Mouse (Mus musculus) spleen, adult 2 months (tissue): ENCODE results near the gene 2310033P09Rik. TPM values are rescaled to one million over a fixed set of nuclear protein-coding genes. Genes with fewer than 3 reads are reported as not detected.

Source experiments
- DNase-seq, 2 experiments: peaks; one replicate each; pipeline versions ENCODE4 v3.0.0 to v3.0.0-alpha.2; 2012 to 2021; ENCODE audit warnings: low spot score in 2 of 2, low read depth in 1 of 2
- H3K27ac ChIP-seq: fragments of 200-500 bp; 2 replicates; pipeline ENCODE4 v1.5.1; 2012; ENCODE audit warnings: low read length, inconsistent platforms; ENCODE audit not compliant: insufficient read depth
- H3K27me3 ChIP-seq: fragments of 200-500 bp; 2 replicates; pipeline ENCODE4 v1.6.1; 2012; ENCODE audit warnings: mild to moderate bottlenecking, moderate library complexity, low read length, inconsistent platforms; ENCODE audit not compliant: control insufficient read depth, insufficient read depth
- H3K36me3 ChIP-seq: fragments of 200-500 bp; 2 replicates; pipeline ENCODE4 v1.6.1; 2012; ENCODE audit warnings: mild to moderate bottlenecking, low read length, inconsistent platforms; ENCODE audit not compliant: control insufficient read depth, insufficient read depth
- H3K4me1 ChIP-seq: fragments of 200-500 bp; 2 replicates; pipeline ENCODE4 v1.6.1; 2011; ENCODE audit warnings: inconsistent platforms; ENCODE audit not compliant: control insufficient read depth, insufficient read depth, insufficient read length
- H3K4me3 ChIP-seq: fragments of 200-500 bp; 2 replicates; pipeline ENCODE4 v1.5.1; 2011; ENCODE audit warnings: mild to moderate bottlenecking, inconsistent platforms; ENCODE audit not compliant: insufficient read depth, insufficient read length; ENCODE audit errors: extremely low read depth
- CTCF ChIP-seq: fragments of 200-500 bp; IDR thresholded peaks from 2 replicates; pipeline ENCODE4 v1.5.1; 2011; ENCODE audit warnings: mild to moderate bottlenecking, inconsistent platforms; ENCODE audit not compliant: insufficient read depth, insufficient read length, insufficient replicate concordance; ENCODE audit errors: extremely low read depth
- POLR2A ChIP-seq: fragments of 200-500 bp; IDR thresholded peaks from 2 replicates; pipeline ENCODE4 v1.6.1; 2011; ENCODE audit warnings: low read depth, low read length, inconsistent platforms
- WGBS: fragments of 180-500 bp; shearing (Covaris S2); methylation state at CpG from one replicate; pipeline ENCODE4 v1.1.7; 2018; 5-methylcytosine and 5-hydroxymethylcytosine counted together
- polyA plus RNA-seq: library from polyadenylated mRNA; depleted of rRNA; stranded (reverse); fragments of >200 nt; gene quantifications from 2 replicates; pipeline ENCODE4 v1.2.3, GENCODE M21; 2012; rRNA removed

2310033P09Rik gene
- polyA plus RNA-seq, result 19.9 and 25.0 TPM in 2 replicates

DNA sequence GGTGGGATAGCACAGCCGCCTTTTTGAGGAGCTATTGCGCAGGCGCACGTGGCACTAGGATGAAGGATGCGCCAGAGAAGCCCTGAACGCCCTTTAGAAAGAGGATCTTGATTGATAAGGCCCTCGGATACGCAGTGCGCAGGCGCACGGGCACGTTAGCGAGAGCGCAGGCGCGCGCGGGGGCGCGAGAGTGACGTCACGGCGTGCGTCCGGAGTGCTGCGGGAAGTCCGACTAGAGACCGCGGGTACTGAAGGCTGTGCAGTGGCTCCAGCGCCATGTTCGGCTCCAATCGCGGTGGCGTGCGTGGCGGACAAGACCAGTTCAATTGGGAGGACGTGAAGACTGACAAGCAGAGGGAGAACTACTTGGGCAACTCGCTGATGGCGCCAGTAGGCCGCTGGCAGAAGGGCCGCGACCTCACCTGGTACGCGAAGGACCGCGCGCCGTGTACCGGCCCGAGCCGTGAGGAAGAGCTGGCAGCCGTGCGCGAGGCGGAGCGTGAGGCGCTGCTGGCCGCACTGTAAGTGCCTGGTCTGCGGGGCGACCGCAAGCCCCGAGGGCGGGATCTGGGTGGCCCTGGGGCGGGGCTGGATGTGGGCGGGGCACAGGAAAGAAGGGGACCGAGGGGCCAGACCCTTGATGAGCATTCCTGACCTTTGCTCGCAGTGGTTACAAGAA is at the start of gene 2310033P09Rik:
2310033P09Rik (plus strand) TSS at position 169 of the 679 bp plus-strand sequence.
- H3K27ac ChIP-seq, result peak within 1 kb of the TSS; percentile 89
- H3K36me3 ChIP-seq, result peaks cover 16% of the 10 kb centered on the region
- peak within 1 kb of the TSS; percentile 98 for H3K4me3 ChIP-seq
- TF ChIP-seq CTCF (no peak), POLR2A (peak; percentile 91)
- WGBS, result under 1% methylated on average over 67 of the region's 67 CpGs
- no peaks in the 10 kb centered on the region for H3K27me3 ChIP-seq
- DNase-seq, result peak; percentile 90 to 92
- peaks cover 16% of the 10 kb centered on the region; the same call in 1 of the 2 replicates for H3K4me1 ChIP-seq

DNA sequence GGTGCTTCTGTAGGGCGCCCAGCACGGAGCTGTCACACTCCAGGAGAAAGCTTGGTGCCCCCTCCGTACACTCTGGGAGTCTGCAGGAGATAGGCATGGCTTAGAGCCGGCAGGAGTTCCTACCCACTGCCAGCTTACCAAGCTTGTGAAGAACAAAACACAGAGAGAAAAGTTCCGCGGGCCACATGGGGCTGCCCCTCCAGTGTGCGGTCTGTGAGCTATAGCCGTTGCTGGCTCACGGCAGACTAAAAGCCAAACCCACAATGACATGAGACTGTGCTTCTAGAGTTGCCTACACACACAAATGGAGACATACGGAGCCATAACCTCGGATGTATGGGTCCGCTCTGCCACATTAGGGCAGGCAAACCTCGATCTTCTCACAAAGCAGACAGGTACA is 49.0 kb upstream of the 2310033P09Rik start:
- Histone ChIP-seq H3K4me1 (no peaks in the 10 kb centered on the region), H3K4me3 (no peak overlapping the region), H3K36me3 (peaks cover 16% of the 10 kb centered on the region), H3K27me3 (no peaks in the 10 kb centered on the region), H3K27ac (no peak overlapping the region)
- no peak for TF ChIP-seq CTCF
- TF ChIP-seq POLR2A, result no peak
- WGBS, result 94% methylated on average over 13 of the region's 13 CpGs
- no peak for DNase-seq

DNA sequence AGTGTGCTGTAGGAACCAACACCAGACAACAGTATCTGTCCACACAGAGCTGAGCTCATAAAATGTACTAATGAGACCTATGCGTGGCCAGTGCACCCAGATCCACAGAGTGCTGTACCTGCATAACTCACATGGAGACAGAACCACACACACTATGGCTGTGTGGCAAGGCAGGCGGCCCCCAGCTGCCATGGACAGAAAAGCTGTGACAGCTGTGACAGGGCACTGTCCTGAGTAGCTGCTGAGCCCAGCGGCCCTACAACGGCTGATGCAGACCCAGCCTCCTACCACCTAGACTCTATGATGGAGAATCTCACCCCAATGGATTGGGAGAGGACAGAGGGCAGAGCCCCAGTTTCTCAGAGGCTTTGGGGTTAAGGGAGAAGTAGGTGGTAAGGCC is 48.6 kb upstream of the 2310033P09Rik start:
- no peak for TF ChIP-seq CTCF
- TF ChIP-seq POLR2A, result no peak
- H3K27me3 ChIP-seq, result no peaks in the 10 kb centered on the region
- no peak overlapping the region for H3K27ac ChIP-seq
- no peak overlapping the region for H3K4me3 ChIP-seq
- DNase-seq, result no peak
- WGBS, result 97% methylated on average over 4 of the region's 4 CpGs
- H3K36me3 ChIP-seq, result peaks cover 16% of the 10 kb centered on the region
- H3K4me1 ChIP-seq, result no peaks in the 10 kb centered on the region

GRCm38 (mm10) chr11:59161398-59161797 is 46.7 kb upstream of the 2310033P09Rik start:
- no peak for TF ChIP-seq POLR2A
- no peak for TF ChIP-seq CTCF
- 82% methylated on average over 5 of the region's 5 CpGs for WGBS
- no peak for DNase-seq

GRCm38 (mm10) chr11:59162443-59163254 is 45.5 kb upstream of the 2310033P09Rik start:
- H3K27me3 ChIP-seq, result no peaks in the 10 kb centered on the region
- H3K27ac ChIP-seq, result peak overlapping the region; percentile 56
- DNase-seq, result no peak
- peaks cover 11% of the 10 kb centered on the region for H3K36me3 ChIP-seq
- peak overlapping the region; percentile 53 for H3K4me3 ChIP-seq
- no peak for TF ChIP-seq CTCF
- TF ChIP-seq POLR2A, result no peak
- WGBS, result 49% methylated on average over 9 of the region's 9 CpGs
- no peaks in the 10 kb centered on the region for H3K4me1 ChIP-seq

More at GRCm38 (mm10) chr11:59161398-59161797, 46.7 kb upstream of the 2310033P09Rik start:
- H3K27me3 ChIP-seq, result no peaks in the 10 kb centered on the region
- peaks cover 16% of the 10 kb centered on the region for H3K36me3 ChIP-seq
- no peak overlapping the region for H3K4me3 ChIP-seq
- no peaks in the 10 kb centered on the region for H3K4me1 ChIP-seq
- H3K27ac ChIP-seq, result no peak overlapping the region

GRCm38 (mm10) chr11:59163255-59164236 is 44.6 kb upstream of the 2310033P09Rik start, which contains the start of gene Iba57:
TSS of gene Iba57 (minus strand) at chr11:59163739.
- DNase-seq, result peak; percentile 95 to 97
- peak within 1 kb of the TSS; percentile 95 for H3K4me3 ChIP-seq
- TF ChIP-seq POLR2A (peak; percentile 86), CTCF (no peak)
- no peaks in the 10 kb centered on the region for H3K4me1 ChIP-seq
- WGBS, result 2% methylated on average over 68 of the region's 68 CpGs
- peak within 1 kb of the TSS; percentile 99 for H3K27ac ChIP-seq
- no peaks in the 10 kb centered on the region for H3K27me3 ChIP-seq
- H3K36me3 ChIP-seq, result peaks cover 3% of the 10 kb centered on the region; the same call in 1 of the 2 replicates
